8 mouse cellular contexts compared by ENCODE assay signal in the genomic region with DNA sequence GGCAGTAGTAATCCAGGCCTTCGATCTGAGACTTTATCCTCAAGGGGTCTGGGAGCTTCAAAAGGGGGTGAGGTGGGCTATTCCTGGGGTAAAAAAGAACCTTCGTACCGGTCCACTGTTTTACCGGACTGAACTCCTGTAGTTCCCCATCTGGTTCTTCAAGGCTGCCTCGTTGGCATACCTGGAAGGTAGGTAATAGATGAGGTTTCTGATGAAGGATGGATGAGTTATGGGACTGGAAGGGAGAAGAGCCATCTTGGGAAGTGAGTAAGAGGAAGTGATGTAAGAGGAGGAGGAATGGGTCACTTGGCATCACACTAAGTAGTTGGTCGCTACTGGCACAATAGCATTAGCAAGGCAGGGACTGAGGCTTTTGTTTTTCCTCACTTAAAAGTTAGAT. TPM values are rescaled to one million over a fixed set of nuclear protein-coding genes. Genes with fewer than 3 reads are reported as not detected.
A peak's percentile ranks its signal among the peaks of the same experiment; 100 is the strongest.
DNase-seq lines count a peak whose midpoint lies in the region; ATAC-seq and TF ChIP-seq lines count a peak whose summit lies in the region.

No protein-coding gene starts in this region.

- H3K4me1 ChIP-seq in stomach, postnatal 0 days (replicated peaks; ENCODE audit: control insufficient read depth, insufficient read depth), result peaks cover 6% of the 10 kb centered on the region

- H3K9me3 ChIP-seq in stomach, postnatal 0 days (ENCODE audit: control insufficient read depth, low read length), result no peaks in the 10 kb centered on the region

- H3K4me2 ChIP-seq in stomach, postnatal 0 days (replicated peaks; ENCODE audit: low read depth), result peak overlapping the region; percentile 74

- TF ChIP-seq CTCF in stomach, postnatal 0 days (IDR thresholded peaks at IDR 0.05; ENCODE audit: low read depth), result no peak

- 6% methylated on average over 6 of the region's 6 CpGs for WGBS in stomach, postnatal 0 days

- peak; percentile 85 for DNase-seq in 3T3-L1 (ENCODE audit: low read depth, low spot score)
- peak; percentile 25 for DNase-seq in CD4-positive helper T cell, adult 2 months (ENCODE audit: low read depth, low spot score)
- peak; percentile 24 for DNase-seq in fibroblast of lung, adult 2 months (ENCODE audit: low read depth)
- peak; percentile 60 for DNase-seq in induced T-regulatory cell, adult 2 months (ENCODE audit: low read depth)
- peak; percentile 42 for DNase-seq in lung, postnatal 25 days (ENCODE audit: low spot score)
- DNase-seq in stomach, postnatal 0 days (ENCODE audit: low spot score), result peak; percentile 17
- no peak for DNase-seq in gastrocnemius, adult 18-20 months (ENCODE audit: low spot score)
- DNase-seq in adrenal gland, adult 18-20 months (ENCODE audit: low spot score in 2 of 2), result no peak

- peak overlapping the region; percentile 88 for H3K27ac ChIP-seq in stomach, postnatal 0 days (replicated peaks)

- ATAC-seq in stomach, postnatal 0 days (ENCODE audit: low FRiP score, low TSS enrichment), result no peak

- peak overlapping the region; percentile 89 for H3K9ac ChIP-seq in stomach, postnatal 0 days (ENCODE audit: low read length)

- TF ChIP-seq EP300 in stomach, postnatal 0 days (optimal IDR thresholded peaks at IDR 0.05), result no peak

- H3K4me3 ChIP-seq in stomach, postnatal 0 days (ENCODE audit: low read depth, low read length), result peak overlapping the region; percentile 91

- H3K27me3 ChIP-seq in stomach, postnatal 0 days (ENCODE audit: control insufficient read depth, insufficient read depth, low read length), result no peaks in the 10 kb centered on the region

- no peaks in the 10 kb centered on the region; the same call in 1 of the 2 replicates for H3K36me3 ChIP-seq in stomach, postnatal 0 days (ENCODE audit: control insufficient read depth, insufficient read depth, low read length)

RNA-seq across cellular contexts. Expression of gene Wipi2, which starts 2.7 kb away (rescaled TPM):
- polyA plus RNA-seq in stomach, postnatal 0 days (2015; fragmentation: Nextera tagmentation; extraction: Ambion mirVana), result 33.4 and 33.6 TPM in 2 replicates
- total RNA-seq in gastrocnemius, adult 18-20 months (2021), result 10 to 100 TPM; 30.3 to 32.8 TPM
- total RNA-seq in adrenal gland, adult 18-20 months (2021), result 100 to 1,000 TPM; 104 TPM

RNA-seq across cellular contexts. Expression of gene Mmd2, which starts 21.6 kb away (rescaled TPM):
- polyA plus RNA-seq in stomach, postnatal 0 days (2015; fragmentation: Nextera tagmentation; extraction: Ambion mirVana), result 1.2 and 1.3 TPM in 2 replicates
- total RNA-seq in gastrocnemius, adult 18-20 months (2021), result not detected
- 10 to 100 TPM; 46.2 to 55.8 TPM for total RNA-seq in adrenal gland, adult 18-20 months (2021)

Comparison
In these comparisons a context has a peak if more than half of its experiments do, and no peak if none do; other contexts are left out.
1. DNase-seq: peak in 3T3-L1 (single experiment), CD4-positive helper T cell, adult 2 months (single experiment), fibroblast of lung, adult 2 months (single experiment), induced T-regulatory cell, adult 2 months (single experiment), lung, postnatal 25 days (single experiment) and stomach, postnatal 0 days (single experiment); none in gastrocnemius, adult 18-20 months (single experiment) and adrenal gland, adult 18-20 months (0 of 2).
2. RNA of gene Mmd2, which starts 21.6 kb away (total RNA-seq): 46.2 to 55.8 TPM in adrenal gland, adult 18-20 months; not detected in gastrocnemius, adult 18-20 months; every median in the first group is over 10 times any median in the second.